Mouse (Mus musculus) MEL (cell line): ENCODE measurements around the gene Zp1. TPM values are rescaled to one million over a fixed set of nuclear protein-coding genes. Genes with fewer than 3 reads are reported as not detected.

Source experiments
- DNase-seq: peaks from one replicate; pipeline ENCODE4 v3.0.0; 2011; ENCODE audit warnings: low read depth, low spot score
- H3K27ac ChIP-seq: 2 replicates; pipeline ENCODE4 v1.5.1; 2012; ENCODE audit warnings: low read depth, mild to moderate bottlenecking, control low read depth, low read length, moderate library complexity; ENCODE audit not compliant: control insufficient read depth
- H3K27me3 ChIP-seq, 2 experiments: fragments of 150-350 bp in 1 of 2; sonication (generic) in 1 of 2; 2 replicates each; pipeline ENCODE4 v1.6.1; 2012; ENCODE audit warnings: low read length in 2 of 2, mild to moderate bottlenecking in 2 of 2, improper control_type of control experiment in 1 of 2, moderate library complexity in 1 of 2; ENCODE audit not compliant: insufficient read depth in 2 of 2, control insufficient read depth in 1 of 2
- H3K36me3 ChIP-seq, 2 experiments: 2 replicates each; pipeline ENCODE4 v1.6.1; 2012 to 2014; ENCODE audit warnings: low read length in 2 of 2, improper control_type of control experiment in 1 of 2, inconsistent platforms in 1 of 2, mild to moderate bottlenecking in 1 of 2; ENCODE audit not compliant: insufficient read depth in 2 of 2, control insufficient read depth in 1 of 2
- H3K4me1 ChIP-seq, 2 experiments: fragments of 150-350 bp in 1 of 2; sonication (generic) in 1 of 2; 2 replicates each; pipeline ENCODE4 v1.6.1; 2012; ENCODE audit warnings: low read length in 2 of 2, improper control_type of control experiment in 1 of 2, mild to moderate bottlenecking in 1 of 2; ENCODE audit not compliant: insufficient read depth in 2 of 2, control insufficient read depth in 1 of 2
- H3K4me3 ChIP-seq, 2 experiments: fragments of 150-350 bp in 1 of 2; sonication (generic) in 1 of 2; 2 replicates each; pipeline ENCODE4 v1.5.1; 2012; ENCODE audit warnings: low read depth in 2 of 2, low read length in 2 of 2, mild to moderate bottlenecking in 2 of 2, moderate library complexity in 2 of 2, control low read depth in 1 of 2, improper control_type of control experiment in 1 of 2; ENCODE audit not compliant: control insufficient read depth in 1 of 2, insufficient read depth in 1 of 2
- H3K79me2 ChIP-seq: 2 replicates; pipeline ENCODE4 v1.6.1; 2012; ENCODE audit warnings: mild to moderate bottlenecking, low read length, moderate library complexity; ENCODE audit not compliant: control insufficient read depth, poor library complexity, insufficient read depth
- H3K9ac ChIP-seq: 2 replicates; pipeline ENCODE4 v1.6.1; 2012; ENCODE audit warnings: low read depth, mild to moderate bottlenecking, control low read depth, low read length, moderate library complexity; ENCODE audit not compliant: control insufficient read depth, poor library complexity, severe bottlenecking
- H3K9me3 ChIP-seq: fragments of 150-350 bp; sonication (generic); replicated peaks from 2 replicates; pipeline ENCODE4 v1.6.1; 2012; ENCODE audit warnings: mild to moderate bottlenecking, low read length, improper control_type of control experiment, moderate library complexity; ENCODE audit not compliant: insufficient read depth
- BHLHE40 ChIP-seq: IDR thresholded peaks from 2 replicates; pipeline ENCODE4 v1.6.1; 2012; ENCODE audit warnings: low read depth, mild to moderate bottlenecking, inconsistent platforms, low read length, improper control_type of control experiment, borderline replicate concordance
- ELF1 ChIP-seq: IDR thresholded peaks from 2 replicates; pipeline ENCODE4 v1.6.1; 2014; ENCODE audit warnings: low read depth, mild to moderate bottlenecking, inconsistent platforms, low read length, improper control_type of control experiment, moderate library complexity
- GATA1 ChIP-seq: IDR thresholded peaks from 2 replicates; pipeline ENCODE4 v1.6.1; 2011; ENCODE audit warnings: low read depth, low read length, improper control_type of control experiment
- KAT2A ChIP-seq: conservative IDR thresholded peaks from 2 replicates; pipeline ENCODE4 v1.6.1; 2012; ENCODE audit warnings: low read depth, low read length, improper control_type of control experiment, inconsistent platforms
- MEF2A ChIP-seq: IDR thresholded peaks from 2 replicates; pipeline ENCODE4 v1.6.1; 2014; ENCODE audit warnings: low read depth, mild to moderate bottlenecking, inconsistent platforms, low read length, improper control_type of control experiment; ENCODE audit not compliant: poor library complexity, insufficient replicate concordance, severe bottlenecking; ENCODE audit errors: extremely low read depth
- POLR2AphosphoS5 ChIP-seq: IDR thresholded peaks from 2 replicates; pipeline ENCODE4 v1.6.1; 2012; ENCODE audit warnings: low read depth, borderline replicate concordance, mild to moderate bottlenecking, inconsistent platforms, low read length, moderate library complexity, mixed read lengths
- RAD21 ChIP-seq: IDR thresholded peaks from 2 replicates; pipeline ENCODE4 v1.6.1; 2011; ENCODE audit warnings: mild to moderate bottlenecking, low read depth, low read length, improper control_type of control experiment
- SMC3 ChIP-seq: IDR thresholded peaks from 2 replicates; pipeline ENCODE4 v1.6.1; 2011; ENCODE audit warnings: low read depth, low read length, improper control_type of control experiment
- USF2 ChIP-seq, 2 experiments: IDR thresholded peaks; 2 replicates each; pipeline ENCODE4 v1.6.1; 2011 to 2012; ENCODE audit warnings: improper control_type of control experiment in 2 of 2, low read length in 2 of 2, borderline replicate concordance in 1 of 2, inconsistent platforms in 1 of 2, low read depth in 1 of 2, mild to moderate bottlenecking in 1 of 2; ENCODE audit not compliant: insufficient read depth in 1 of 2
- ZKSCAN1 ChIP-seq: IDR thresholded peaks from 2 replicates; pipeline ENCODE4 v1.6.1; 2012; ENCODE audit warnings: low read depth, mild to moderate bottlenecking, inconsistent platforms, low read length, improper control_type of control experiment, moderate library complexity
- ZMIZ1 ChIP-seq: IDR thresholded peaks from 2 replicates; pipeline ENCODE4 v1.6.1; 2012; ENCODE audit warnings: low read depth, mild to moderate bottlenecking, inconsistent platforms, low read length, improper control_type of control experiment, moderate library complexity
- polyA plus RNA-seq, 2 experiments: library from polyadenylated mRNA; stranded (reverse) in 1 of 2; unstranded in 1 of 2; fragments of >175 nt in 1 of 2; fragments of >200 nt in 1 of 2; gene quantifications; 2 replicates each; pipeline versions ENCODE4 v1.2.1 to v1.2.4; 2012; ENCODE audit warnings: low replicate concordance in 2 of 2, low read depth in 1 of 2; ENCODE audit not compliant: insufficient read length in 2 of 2, insufficient read depth in 1 of 2, missing spikeins in 1 of 2
- total RNA-seq: library from RNA; depleted of rRNA; stranded (reverse); fragments of 300-350 nt; gene quantifications from 2 replicates; pipeline ENCODE4 v1.2.3, GENCODE M21; 2012

Gene Zp1
- total and polyA plus RNA-seq, 3 experiments: not detected

GRCm38 (mm10) chr19:10869241-10869885 lies 51.1 kb downstream of the Zp1 start:
- H3K9ac ChIP-seq: no peak overlapping the region
- DNase-seq: no peak
- no peaks in the 10 kb centered on the region for H3K9me3 ChIP-seq
- no peaks in the 10 kb centered on the region; a peak in 2 of 4 replicates for H3K36me3 ChIP-seq
- no peak for TF ChIP-seq POLR2AphosphoS5
- no peak for TF ChIP-seq GATA1
- no peak for TF ChIP-seq KAT2A
- no peak for TF ChIP-seq ZKSCAN1
- TF ChIP-seq BHLHE40: no peak
- no peak for TF ChIP-seq MEF2A
- TF ChIP-seq ELF1: no peak
- TF ChIP-seq, all 39 proteins: peak for 0
- H3K79me2 ChIP-seq: no peaks in the 10 kb centered on the region
- H3K27me3 ChIP-seq: peaks cover 0 to 1% of the 10 kb centered on the region in 2 experiments; a peak in 3 of 4 replicates
- no peak overlapping the region for H3K27ac ChIP-seq
- no peaks in the 10 kb centered on the region for H3K4me1 ChIP-seq
- H3K4me3 ChIP-seq: no peak overlapping the region

GRCm38 (mm10) chr19:10868623-10869141 lies 51.8 kb downstream of the Zp1 start:
- H3K36me3 ChIP-seq: no peaks in the 10 kb centered on the region; a peak in 1 of 4 replicates
- H3K9me3 ChIP-seq: no peaks in the 10 kb centered on the region
- no peak for TF ChIP-seq ZMIZ1
- no peak for TF ChIP-seq POLR2AphosphoS5
- no peak for TF ChIP-seq RAD21
- TF ChIP-seq KAT2A: no peak
- TF ChIP-seq USF2 (IDR thresholded peaks at IDR 0.05; ENCODE audit: borderline replicate concordance in 1 of 2, insufficient read depth in 1 of 2, low read depth in 1 of 2, low read length in 2 of 2): no peak
- TF ChIP-seq SMC3: no peak
- TF ChIP-seq GATA1: no peak
- no peak overlapping the region for H3K27ac ChIP-seq
- no peaks in the 10 kb centered on the region for H3K79me2 ChIP-seq
- no peaks in the 10 kb centered on the region for H3K4me1 ChIP-seq
- no peak overlapping the region for H3K4me3 ChIP-seq
- peaks cover 0 to 1% of the 10 kb centered on the region in 2 experiments; a peak in 3 of 4 replicates for H3K27me3 ChIP-seq
- DNase-seq: no peak
- no peak overlapping the region for H3K9ac ChIP-seq
